Mouse (Mus musculus) CD4-positive, CD25-positive, alpha-beta regulatory T cell, adult 4 months (primary cell): ENCODE measurements around the gene Exoc6. TPM values are rescaled to one million over a fixed set of nuclear protein-coding genes. Genes with fewer than 3 reads are reported as not detected.
A peak's percentile ranks its signal among the peaks of the same experiment; 100 is the strongest.
"Not testable (repeated sequence)": the region's sequence is repeated elsewhere in the genome, so short reads cannot be mapped to it uniquely, and the experiment has no call there.

Source experiments
- ATAC-seq: one replicate; pipeline ENCODE4 v1.8.0; 2017
- polyA plus RNA-seq, 2 experiments: library from polyadenylated mRNA; unstranded; fragments of 100-300 nt; shearing (Covaris generic); gene quantifications; one replicate each; pipeline ENCODE4 v1.2.1; 2017

Gene Exoc6
- polyA plus RNA-seq = 10 to 100 TPM; 33.3 to 41.4 TPM

DNA sequence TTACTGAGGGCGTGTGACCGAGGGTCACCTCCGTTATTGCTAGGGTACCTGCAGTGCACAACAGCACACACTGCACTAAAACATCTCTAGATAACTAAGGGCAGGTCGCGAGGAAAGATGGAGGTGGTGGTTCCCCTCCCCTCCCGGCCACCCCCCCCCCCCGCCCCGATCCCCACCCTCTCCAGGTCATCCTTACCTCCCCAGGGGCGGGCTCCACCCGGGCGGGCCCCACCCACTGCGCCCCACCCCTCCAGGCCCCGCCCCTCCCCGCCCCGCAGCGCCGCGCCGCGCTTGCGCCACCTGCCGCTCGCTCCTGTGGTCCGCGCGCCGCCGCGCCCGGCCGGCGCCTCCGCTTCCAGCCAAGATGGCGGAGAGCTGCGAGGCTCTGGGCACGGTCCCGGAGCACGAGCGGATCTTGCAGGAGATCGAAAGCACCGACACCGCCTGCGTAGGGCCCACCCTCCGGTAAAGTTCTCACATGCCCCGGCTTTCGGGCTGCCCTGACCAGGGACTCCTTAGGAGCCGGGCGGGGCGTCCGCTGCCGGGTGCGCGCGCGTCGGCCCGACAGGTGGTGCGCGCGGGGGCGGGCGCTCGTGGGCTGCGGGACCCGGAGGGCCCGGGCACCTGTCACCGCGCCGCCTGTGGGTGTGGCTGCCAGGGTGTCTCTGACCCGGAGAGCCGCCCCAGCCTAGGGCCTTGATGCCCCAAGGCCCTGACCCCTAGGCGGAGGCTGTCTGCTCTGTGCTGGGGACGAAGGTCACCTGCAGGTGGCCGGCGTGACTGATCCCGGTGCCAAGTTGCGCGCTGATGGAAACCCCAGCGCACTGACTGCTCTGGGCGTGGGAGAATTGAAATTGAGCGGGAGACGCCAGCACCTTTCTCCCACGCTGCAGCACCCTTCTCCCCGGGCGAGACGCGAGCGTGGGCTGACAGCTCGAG lies at the start of gene Exoc6:
TSS of gene Exoc6 (plus strand) at position 318 of the 939 bp plus-strand sequence.
- peak; percentile 72 for ATAC-seq

DNA sequence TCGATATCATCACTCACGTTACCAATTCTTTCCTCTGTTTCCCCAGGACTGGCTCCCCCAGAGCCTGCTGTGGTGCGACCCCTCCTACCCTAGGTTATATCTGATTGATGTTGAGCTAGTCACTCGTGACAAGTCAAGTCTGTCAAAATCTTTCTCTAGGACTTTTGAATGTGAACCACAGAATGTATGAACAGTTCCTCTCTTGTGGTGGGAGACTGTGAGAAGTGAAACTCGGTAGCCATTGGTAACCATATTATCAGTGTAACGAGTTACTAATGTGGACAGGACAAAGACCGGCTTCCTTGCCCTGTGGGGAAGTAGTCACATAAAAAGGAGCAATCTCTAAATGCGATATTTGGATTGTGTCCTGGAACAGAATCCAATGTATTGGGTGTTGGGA lies 47.2 kb upstream of the Exoc6 start:
- no peak for ATAC-seq

DNA sequence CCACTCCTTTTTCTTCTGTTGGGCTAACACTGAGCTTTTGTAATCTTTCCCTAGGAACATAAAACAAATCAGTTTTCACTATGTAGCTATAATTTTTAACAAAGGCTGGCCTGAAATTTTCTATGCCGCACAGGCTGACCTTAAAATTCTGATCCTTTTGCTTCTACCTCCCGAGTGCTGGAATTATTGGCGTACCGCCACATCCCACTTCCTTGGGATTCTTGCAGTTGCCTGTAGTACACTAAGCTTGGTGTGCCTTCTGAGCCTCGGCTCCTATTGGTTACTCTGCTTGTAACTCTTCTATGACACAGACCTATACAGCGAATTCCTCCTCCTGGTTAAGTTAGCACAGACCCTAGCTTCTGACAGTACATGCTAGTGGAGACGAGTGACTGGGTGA lies 44.2 kb upstream of the Exoc6 start:
- ATAC-seq = no peak

DNA sequence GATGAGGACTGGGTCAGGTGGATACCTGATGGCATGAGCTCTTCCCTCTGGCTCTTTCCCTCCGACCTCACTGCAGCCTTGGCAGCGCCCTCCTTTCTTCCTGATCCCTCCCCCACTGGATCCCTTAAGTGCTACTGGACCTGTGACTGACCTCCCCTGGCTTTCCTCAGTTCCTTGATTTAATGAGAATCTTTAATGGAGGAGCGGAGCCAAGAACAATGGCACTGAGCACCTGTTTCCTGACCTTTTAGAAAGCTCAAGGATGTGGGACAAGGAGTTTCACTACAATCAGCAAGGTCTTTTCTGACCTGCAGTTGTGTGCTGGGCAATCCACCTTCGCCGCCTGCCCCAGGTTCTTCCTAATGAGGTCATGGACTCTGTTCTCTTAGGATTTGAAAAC lies 43.6 kb upstream of the Exoc6 start:
- ATAC-seq = no peak

DNA sequence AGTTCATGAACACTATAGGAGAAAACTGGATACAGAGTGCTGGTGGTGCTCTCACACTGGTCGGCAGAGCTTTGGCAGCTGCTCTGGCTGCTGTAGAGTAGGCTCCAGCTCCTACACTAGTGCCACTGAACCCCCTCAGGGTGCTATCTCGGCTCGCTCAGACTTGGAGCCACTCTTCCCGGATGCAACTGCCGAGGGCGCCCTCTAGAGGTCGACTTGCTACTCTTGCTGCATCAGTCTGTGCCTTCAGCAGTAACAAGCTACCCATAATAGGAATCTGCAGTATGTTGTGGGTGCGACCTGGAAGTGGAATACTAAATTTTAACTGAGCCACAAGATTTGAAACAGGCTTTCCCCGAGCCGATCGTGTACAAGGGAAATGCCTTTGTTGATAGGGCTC lies 40.5 kb upstream of the Exoc6 start:
- ATAC-seq = no peak

DNA sequence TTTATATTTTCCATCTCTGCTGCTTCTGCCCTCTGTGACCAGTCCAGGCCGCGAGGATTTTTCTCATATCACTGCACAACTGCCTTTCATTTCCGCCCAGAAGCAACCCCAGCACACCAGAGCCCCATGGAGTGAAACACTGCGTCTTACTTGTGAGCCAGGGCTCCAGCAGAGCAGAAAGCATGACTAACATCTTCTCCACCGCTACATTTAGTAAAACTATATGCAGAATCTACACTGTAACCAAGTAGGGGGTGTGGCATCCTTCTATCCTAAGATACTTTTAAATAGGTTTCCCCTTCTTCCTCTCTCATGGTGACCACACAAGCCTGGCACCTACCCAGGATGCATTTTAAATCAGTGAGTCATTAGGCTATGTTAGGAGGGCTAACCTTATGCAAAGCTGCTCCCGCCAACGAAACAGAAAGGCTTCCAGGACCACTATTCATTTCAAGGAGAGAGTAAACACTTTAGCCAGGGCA lies 35.4 kb upstream of the Exoc6 start:
- no peak for ATAC-seq

DNA sequence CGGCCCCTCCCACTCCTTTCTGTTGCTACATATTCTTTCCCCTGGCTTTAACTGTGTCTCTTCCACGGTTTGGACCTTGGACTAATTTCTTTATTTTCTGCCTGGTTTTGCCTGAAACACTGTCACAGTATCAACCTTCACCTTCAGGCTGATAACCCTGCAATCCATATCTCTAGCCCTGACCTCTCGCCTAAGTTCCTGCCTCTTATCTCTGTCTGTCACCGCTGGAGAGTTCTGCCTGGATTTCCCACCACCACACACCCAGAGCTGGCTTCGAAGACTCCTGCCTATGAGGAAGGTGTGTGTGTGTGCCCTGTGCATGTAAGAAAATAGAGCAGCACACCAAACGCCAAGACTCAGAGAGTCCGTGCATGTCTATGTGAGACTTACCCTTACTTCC lies 32.8 kb upstream of the Exoc6 start:
- no peak for ATAC-seq

DNA sequence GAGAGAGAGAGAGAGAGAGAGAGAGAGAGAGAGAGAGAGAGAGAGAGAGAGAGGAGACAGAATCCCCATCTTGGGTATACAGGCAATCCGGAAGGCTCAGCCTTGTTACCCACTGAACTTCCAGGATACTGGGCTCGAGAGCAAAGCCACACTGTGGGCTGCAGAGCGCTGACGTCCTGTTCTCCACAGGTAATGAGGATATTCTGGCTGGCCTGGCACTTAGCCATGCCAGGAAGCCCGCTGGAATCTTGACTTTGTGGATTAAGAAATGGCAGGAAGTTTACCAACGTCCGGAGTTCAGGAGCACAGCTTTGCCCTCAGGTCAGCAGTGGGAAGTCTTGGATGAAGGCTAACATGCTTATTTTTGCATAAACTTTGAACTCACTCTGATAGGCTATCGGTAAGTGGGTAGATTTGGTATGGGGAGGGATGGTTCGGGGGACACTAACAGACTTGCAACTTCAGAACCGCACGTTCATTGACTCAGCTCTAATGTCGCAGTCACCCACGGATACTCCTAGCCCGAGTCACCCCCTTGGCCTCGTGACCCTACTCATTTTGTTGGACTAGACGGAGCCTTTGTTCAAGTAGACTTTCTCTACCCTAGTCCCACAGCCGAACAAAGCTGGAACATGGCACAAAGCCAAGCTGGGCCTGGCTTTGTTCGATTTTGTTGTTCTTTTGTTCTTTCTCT lies 29.3 kb upstream of the Exoc6 start:
- no peak for ATAC-seq

DNA sequence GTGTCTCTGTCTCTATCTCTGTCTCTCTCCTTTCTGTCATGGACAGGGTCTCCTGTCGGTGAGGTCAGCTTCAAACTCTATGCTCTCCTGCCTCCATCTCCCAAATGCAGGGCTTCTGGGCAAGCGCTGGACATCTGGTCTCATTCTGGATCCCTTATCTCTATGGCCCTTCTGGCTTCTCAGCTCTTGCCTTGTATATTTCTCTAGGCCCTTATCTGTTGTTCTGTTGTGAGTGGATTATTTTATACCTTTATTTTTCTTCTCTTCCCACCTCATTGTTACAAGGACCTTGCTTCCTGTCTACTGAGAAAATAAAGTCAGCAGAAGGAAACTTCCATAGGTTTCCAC lies 28.8 kb upstream of the Exoc6 start:
- no peak for ATAC-seq

DNA sequence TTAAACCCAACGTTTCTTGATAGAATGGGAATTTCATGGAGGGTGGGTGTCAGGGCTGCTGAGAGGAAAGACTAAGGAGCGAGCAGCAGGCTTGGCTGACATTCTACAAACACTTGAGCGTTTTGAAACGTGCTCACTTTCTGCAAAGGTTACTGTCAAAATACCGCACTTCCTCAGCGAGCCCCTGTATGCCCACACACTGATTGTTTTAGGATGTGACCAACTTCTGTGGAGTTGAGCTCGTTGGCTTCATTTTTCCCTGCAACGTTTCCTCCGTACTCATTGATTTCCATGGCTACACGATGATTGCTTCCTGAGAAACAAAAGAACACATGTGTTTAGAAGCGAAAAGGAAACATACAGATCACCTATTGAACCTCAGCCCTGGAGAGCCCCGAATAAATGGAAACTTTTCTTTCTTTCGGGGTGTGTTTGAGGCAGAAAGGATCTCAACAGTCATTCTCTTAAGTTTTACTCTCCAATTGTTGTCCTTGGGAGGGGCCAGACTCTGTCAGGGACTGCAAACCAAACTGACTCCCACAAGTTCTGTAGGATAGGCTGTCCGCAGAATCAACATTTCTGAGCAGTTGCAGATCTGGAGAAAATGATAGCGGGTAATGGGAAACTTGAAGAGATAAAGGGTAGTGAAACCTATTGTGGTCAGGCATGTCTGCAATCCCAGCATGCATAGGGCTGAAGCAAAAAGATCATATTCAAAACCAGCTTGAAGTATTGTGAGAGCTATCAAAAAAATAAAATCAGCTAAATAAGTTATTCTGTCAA lies 26.7 kb upstream of the Exoc6 start:
- peak; percentile 60 for ATAC-seq

DNA sequence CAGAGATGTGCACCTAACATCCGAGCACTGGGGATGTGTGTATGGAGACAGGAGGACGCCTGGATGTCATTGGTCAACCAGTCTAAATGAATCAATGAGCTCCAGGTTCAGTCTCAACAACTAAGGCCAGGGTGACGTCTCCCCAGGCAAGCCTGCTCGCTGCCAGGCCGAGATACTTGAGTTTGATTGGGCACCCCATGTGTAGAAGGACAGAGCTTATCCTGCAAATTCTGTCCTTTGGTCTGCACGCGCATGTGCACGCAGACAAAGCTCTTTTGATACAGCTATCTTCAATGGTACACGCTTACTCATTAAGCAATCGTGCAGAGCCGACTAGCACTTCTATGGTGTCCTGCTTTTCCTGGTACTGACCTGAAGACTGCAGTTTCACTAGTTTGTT lies 24.3 kb upstream of the Exoc6 start:
- no peak for ATAC-seq

DNA sequence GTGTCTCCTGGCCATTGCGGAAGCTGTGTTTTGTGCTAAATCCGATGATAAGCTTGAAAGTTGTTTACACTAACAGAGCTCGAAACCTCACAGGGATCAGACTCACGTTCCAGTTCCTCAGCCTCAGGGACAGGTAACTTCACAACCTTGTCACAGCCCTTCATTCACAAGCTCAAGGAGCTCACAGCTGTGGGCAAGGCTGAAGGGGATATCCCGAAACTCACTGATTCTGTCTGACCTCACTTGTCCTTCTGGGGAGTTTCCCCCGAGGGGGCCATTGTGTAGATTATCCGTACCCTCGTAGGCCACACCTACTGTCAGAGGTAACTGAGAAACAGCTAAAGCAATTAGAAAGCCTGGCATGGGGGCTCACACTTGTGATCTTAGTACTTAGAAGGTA lies 23.4 kb upstream of the Exoc6 start:
- peak; percentile 62 for ATAC-seq

DNA sequence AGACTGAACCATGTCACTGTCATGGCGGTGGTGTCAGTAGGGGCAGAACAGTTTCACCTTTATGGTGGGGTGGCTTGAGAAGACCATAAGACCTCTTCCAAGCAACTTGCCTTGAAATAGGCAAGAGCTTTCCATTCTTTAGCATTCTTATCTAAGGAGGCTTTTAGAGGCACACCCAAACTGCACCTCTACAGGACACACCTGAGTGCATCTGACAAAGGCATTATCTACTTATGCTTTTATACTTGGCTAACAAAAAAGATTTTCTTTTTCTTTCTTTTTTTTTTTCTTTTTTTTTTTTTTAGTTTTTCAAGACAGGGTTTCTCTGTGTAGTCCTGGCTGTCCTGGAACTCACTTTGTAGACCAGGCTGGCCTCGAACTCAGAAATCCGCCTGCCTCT lies 22.5 kb upstream of the Exoc6 start:
- ATAC-seq = not testable (repeated sequence)

DNA sequence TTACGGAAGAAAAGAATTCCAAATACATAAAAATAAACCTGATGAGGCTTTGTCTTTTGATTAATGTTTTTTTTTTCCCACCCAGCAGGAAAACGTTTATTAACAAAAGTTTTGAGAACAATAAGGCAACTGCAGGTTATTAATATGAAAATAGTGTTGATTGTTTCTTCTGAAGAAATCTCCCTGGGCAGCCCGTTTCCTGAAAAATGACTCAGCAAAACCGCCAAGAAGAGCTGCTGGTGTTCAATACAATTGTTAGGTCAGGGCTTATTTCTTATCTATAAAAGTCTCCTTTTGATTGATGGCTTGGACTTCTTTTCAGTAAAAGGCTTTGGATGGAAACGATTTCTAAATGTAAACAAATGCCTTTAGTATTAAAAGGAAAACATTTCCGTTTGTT lies 21.6 kb upstream of the Exoc6 start:
- no peak for ATAC-seq

DNA sequence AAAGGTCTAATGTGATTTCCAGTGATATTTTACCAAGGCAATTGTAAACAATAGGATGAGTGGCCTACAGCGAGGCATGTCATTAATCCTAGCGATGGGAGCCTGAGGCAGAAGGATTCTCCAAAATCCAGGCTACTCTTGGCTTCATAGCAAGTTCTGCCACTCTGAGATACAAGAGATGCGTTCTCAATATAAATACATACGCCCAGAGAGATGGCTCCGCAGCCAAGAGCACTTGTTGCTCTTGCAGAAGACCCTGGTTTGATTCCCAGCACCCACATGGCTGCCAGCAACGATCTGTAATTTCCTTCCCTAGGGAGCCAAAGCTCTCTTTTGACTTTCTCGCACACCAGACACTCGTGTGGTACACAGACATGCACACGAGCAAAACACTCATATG lies 20.9 kb upstream of the Exoc6 start:
- ATAC-seq = no peak

DNA sequence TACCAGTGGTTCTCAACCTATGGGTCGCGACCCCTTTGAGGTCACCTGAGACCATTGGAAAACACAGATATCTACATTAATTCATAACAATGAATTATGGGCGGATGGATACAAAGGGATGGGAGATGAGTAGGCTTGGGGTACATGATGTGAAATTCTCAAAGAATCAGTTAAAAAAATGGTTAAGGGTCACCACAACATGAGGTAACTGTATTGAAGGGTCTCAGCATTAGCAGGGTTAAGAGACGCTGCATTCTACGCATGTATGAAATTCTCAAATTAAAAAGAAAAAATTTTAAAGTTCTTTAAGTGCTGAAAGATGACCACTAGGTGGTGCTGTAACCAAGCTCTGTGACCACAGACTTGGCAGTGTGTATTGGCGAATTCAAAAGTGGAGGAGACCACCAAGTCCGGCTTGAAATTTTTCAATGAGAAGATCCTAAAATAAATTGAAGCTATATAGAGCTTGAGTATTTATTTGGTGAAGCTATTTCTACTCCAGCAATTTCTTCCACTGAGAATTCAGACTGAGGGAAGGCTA lies 20.2 kb upstream of the Exoc6 start:
- peak; percentile 19 for ATAC-seq

DNA sequence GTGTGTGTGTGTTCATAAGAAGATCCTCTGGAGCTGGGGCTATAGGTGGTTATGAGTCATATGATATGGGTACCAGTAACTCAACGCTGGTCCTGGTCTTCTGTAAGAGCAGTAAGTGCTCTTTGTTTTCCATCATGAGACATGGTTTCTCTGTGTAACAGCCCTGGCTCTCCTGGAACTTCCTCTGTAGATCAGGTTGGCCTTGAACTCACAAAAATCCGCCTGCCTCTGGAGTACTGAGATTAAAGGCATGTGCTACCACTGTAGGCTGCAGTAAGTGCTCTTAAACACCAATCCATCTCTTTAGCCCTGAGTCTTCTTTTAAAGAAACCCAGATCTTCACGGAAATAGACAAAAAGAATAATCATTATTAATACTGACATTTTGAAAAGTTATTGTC lies 19.6 kb upstream of the Exoc6 start:
- no peak for ATAC-seq

DNA sequence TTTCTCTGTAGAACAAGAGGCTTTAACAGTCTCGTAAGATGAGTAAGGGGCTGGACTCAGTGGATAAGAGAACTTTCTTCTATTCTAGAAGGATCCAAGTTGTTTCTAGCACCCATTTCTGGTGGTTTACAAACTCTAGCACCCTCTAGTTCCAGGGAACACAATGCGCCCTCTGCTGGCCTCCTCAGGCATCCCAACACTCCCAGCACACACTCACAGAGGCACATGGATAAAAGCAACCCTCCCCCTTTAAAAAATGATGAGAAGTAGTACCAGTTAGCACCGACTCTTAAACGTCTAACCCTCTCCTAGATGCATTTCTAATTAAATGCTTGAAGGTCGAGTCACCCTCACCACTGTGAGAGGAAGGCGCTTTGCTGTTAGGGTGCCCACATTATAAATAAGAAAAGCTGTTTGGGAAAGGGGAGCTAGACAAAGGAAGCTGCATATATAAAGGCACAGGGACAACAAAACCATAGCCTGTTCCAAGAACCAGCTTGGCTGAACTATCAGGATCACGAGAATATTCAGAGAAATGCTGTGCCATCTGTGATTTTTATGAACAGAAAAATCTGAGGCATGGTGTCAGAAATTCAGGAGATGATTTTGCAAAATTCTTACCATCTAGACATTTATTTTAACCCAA lies 18.9 kb upstream of the Exoc6 start:
- no peak for ATAC-seq

DNA sequence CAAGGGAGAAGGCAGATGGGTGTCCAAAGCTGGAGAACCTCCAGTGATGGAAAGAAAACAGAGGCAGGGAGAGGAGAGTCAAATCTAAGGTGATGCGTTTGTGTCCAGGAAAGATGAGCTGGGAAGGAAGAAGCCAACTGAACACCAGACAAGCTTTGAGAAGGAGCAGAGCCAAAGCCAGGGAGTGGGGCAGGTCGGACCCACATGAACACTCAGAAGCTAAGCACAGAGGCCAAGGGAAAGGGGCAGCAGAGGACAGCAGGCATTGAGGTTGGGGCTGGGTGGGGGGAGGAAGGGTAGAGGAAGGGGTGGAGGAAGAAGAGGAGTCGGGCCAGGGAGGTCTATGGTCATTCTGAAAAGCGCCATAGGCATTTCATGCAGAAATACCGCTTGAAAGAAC lies 17.0 kb upstream of the Exoc6 start:
- ATAC-seq = no peak

DNA sequence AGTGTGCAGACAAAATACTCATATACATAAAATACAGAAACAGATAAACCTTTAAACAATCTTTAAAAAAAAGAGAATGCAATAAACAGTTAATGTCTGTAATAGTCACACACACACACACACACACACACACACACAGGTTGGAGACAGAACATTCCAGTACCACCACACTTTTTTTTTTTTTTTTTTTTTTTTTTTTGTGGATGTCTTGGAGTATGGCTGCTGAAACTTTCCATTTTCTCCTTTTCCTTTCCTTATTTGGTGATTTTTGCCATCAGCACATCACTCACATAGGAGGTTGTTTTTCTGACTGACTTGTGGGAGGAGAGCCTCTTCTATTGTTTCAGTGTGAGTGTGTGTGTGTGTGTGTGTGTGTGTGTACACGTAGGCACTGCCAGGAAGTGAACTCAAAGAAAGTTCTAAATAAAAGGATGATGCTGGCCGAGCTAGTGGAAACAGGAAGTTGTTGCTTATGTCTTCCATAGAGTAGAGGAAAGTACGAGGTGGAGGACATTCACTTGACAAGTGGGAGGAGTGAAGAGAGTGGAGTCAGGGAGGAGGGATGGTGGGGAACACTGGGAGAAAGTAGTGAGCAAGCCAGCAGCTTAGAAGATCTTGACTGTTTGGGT lies 15.4 kb upstream of the Exoc6 start:
- ATAC-seq = peak; percentile 91

DNA sequence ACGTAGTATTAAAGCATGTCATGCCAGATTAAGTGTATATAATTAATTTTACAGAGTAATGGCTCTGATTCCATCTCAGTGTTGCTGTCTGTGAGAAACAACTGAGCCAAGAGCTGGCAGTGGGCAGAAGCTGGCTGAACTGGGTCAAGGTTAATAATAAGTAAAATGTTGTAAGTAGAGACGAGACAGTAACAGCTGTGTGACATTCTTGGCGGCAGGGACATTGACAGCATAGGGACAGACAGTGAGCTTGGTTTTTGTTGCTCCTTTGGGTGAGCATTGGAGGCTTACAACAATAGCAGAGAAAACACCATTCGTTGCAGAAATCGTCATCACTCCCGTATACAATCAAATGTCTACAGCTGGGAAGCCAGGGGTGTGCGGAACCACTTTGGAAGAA lies 13.8 kb upstream of the Exoc6 start:
- no peak for ATAC-seq

DNA sequence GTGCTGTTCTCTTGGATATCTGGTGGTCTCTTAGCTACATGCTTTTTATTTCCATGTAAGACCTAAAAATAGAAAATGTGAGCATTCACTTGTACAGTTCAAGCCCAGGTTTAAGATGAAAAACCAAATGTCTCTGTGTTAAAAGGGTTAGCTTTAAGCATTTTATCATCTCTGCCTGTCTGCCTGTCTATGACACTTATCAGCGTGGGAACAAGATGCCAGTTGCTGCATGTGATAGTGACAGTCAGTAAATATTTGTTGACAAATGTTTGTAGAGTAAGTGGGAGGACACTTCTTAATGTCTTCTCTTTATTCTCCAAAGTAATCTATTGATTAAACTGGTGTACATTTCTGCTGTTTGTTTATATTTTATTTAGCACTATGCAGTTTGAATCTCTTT lies 12.5 kb upstream of the Exoc6 start:
- ATAC-seq = no peak
